Mouse (Mus musculus): Measurements from ENCODE around the gene Npb. TPM values are rescaled to one million over a fixed set of nuclear protein-coding genes. Genes with fewer than 3 reads are reported as not detected.

Npb gene
- polyA plus RNA-seq, 1 experiment from 2014 or later, result 0.59 TPM

DNA sequence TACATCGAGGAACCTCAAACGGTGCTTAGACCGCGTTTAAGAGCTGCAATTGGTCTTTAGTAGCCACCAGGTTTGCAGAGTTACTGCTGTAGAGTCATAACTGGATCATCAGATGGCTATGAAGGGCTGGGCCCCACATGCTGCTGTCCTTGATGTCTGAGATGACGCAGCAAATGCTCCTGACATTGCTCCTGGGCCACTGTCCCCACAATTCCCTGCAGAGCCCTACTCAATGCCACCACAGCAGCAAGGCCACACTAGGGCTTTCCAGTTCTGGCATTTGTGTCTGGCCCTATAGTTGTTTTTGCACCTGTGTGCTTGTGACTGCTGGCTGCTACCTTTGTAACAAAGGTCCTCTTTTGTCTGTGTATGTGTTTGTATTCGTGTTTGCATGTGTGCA lies 14.5 kb downstream of the Npb start:
- H3K27me3 ChIP-seq, result no peaks in the 10 kb centered on the region
- ChIA-PET POLR2A (interaction anchor here (0.9 to 1.5 kb wide), 2 partner anchors 38 to 163 kb away, joined by 3 to 4 read pairs; no protein-coding TSS in a partner anchor), CTCF (interaction anchor here (1.3 to 1.4 kb wide), 2 partner anchors 40 to 154 kb away, joined by 3 to 4 read pairs; no protein-coding TSS in a partner anchor)
- TF ChIP-seq CTCF (IDR thresholded peaks at IDR 0.05), result no peak
- ATAC-seq (no peak), DNase-seq (ENCODE audit: low read depth, low spot score) (no peak)
- in situ Hi-C loops (cut with MboI; ENCODE audit: low pct_unique_long_range_greater_than_20kb), result no loop called here

DNA sequence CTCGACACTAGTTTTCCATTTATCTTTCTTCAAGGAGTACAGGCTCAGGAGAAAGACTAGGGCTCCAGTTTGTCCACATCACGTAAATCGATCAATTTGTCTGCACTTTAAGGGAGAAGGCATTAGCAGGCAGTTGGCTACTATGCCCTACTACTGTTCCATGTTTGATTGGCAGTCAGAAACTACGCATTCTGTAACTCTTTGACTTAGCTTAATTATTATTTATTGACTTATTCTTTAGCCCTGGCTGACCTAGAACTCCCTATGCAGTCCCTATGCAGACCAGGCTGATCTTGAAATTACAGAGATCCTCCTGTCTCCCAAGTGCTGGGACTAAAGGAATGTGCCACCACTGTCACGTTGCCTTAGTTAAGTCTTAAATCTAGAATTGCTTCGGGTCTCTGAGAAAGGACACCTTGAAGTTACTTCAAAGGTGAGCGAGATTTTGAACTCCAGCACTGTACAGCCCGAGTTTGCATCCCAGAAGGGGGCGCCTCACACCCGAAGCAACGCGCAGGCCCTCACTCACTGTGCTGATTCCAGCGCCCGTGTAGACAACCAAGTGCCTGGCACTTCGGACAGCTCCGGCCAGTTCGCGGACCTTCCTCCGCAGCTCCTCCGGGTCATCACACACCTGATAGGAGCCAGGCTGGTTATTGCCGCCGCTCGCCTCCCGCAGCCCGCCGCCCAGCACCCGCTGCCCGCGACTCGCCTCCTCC lies 15.8 kb downstream of the Npb start:
- no peak for TF ChIP-seq CTCF (IDR thresholded peaks at IDR 0.05)
- ChIA-PET CTCF (interaction anchor here (0.6 to 1.8 kb wide), 6 partner anchors 9 to 152 kb away, joined by 3 to 10 read pairs (median 3); partner anchors contain the start of genes Cenpx, Lrrc45, Mafg and Pycr1), POLR2A (interaction anchor here (0.7 to 1.6 kb wide), 4 partner anchors 9 to 134 kb away, joined by 3 to 5 read pairs (median 4); partner anchors contain the start of gene Mafg)
- DNase-seq (ENCODE audit: low read depth, low spot score), result no peak
- in situ Hi-C loops (cut with MboI; ENCODE audit: low pct_unique_long_range_greater_than_20kb), result no loop called here
- peak; percentile 74 for ATAC-seq
- no peaks in the 10 kb centered on the region for H3K27me3 ChIP-seq

DNA sequence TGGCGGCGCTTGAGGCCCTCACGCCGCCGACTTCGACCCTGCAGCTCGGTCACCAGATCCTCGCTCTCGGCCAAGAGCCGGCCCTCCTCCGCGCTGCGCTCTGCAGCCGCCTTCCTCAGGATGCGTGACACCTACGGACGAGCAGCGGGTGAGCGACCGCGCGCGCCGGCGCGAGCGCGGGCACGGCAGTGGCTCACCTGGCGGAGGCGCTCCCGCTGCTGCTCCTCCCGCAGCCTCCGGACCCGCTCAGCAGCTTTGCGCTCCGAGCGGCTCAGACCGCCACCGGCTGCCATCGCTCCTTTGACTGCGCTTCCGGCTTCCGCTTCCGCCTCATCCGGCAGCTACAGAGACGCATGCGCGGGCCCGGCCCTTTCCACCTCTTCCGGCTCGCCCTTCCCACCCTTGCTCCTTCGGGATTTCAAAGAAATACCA lies 16.4 kb downstream of the Npb start:
- H3K27me3 ChIP-seq, result no peaks in the 10 kb centered on the region
- ChIA-PET CTCF (interaction anchor here (1.0 to 1.8 kb wide), 3 partner anchors 19 to 101 kb away, joined by 3 to 10 read pairs (median 3); partner anchors contain the start of gene Pycr1), POLR2A (interaction anchor here (0.8 to 1.6 kb wide), 2 partner anchors 9 to 135 kb away, joined by 3 to 5 read pairs; partner anchors contain the start of gene Mafg)
- no peak for TF ChIP-seq CTCF (IDR thresholded peaks at IDR 0.05)
- no peak for DNase-seq (ENCODE audit: low read depth, low spot score)
- in situ Hi-C loops (cut with MboI; ENCODE audit: low pct_unique_long_range_greater_than_20kb), result loop anchor here (5.0 kb wide), 1 partner anchor 88 kb away; the partner anchor contains the start of genes Cenpx and Lrrc45
- peak; percentile 47 for ATAC-seq

GRCm38 (mm10) chr11:120625152-120625775 lies 17.0 kb downstream of the Npb start, which contains the start of gene Sirt7:
TSS of gene Sirt7 (minus strand) at chr11:120625240.
- ATAC-seq (no peak), DNase-seq (ENCODE audit: low read depth, low spot score) (no peak)
- ChIA-PET POLR2A (no interaction called here), CTCF (interaction anchor here (1.0 to 1.4 kb wide), 2 partner anchors 34 to 100 kb away, joined by 3 read pairs; no protein-coding TSS in a partner anchor)
- no peaks in the 10 kb centered on the region for H3K27me3 ChIP-seq
- in situ Hi-C loops (cut with MboI; ENCODE audit: low pct_unique_long_range_greater_than_20kb), result loop anchor here (5.0 kb wide), 1 partner anchor 87 kb away; the partner anchor contains the start of genes Cenpx and Lrrc45
- TF ChIP-seq CTCF (IDR thresholded peaks at IDR 0.05), result no peak

GRCm38 (mm10) chr11:120626785-120627467 lies 18.6 kb downstream of the Npb start:
- H3K27me3 ChIP-seq, result no peaks in the 10 kb centered on the region
- ChIA-PET POLR2A (interaction anchor here (0.6 to 0.8 kb wide), 2 partner anchors 13 to 105 kb away, joined by 4 to 6 read pairs; no protein-coding TSS in a partner anchor), CTCF (interaction anchor here (1.1 kb wide), 1 partner anchor 173 kb away, joined by 3 read pairs; no protein-coding TSS in a partner anchor)
- no peak for TF ChIP-seq CTCF (IDR thresholded peaks at IDR 0.05)
- DNase-seq (ENCODE audit: low read depth, low spot score), result no peak
- in situ Hi-C loops (cut with MboI; ENCODE audit: low pct_unique_long_range_greater_than_20kb), result loop anchor here (5.0 kb wide), 1 partner anchor 85 kb away; the partner anchor contains the start of genes Cenpx and Lrrc45
- ATAC-seq, result no peak

DNA sequence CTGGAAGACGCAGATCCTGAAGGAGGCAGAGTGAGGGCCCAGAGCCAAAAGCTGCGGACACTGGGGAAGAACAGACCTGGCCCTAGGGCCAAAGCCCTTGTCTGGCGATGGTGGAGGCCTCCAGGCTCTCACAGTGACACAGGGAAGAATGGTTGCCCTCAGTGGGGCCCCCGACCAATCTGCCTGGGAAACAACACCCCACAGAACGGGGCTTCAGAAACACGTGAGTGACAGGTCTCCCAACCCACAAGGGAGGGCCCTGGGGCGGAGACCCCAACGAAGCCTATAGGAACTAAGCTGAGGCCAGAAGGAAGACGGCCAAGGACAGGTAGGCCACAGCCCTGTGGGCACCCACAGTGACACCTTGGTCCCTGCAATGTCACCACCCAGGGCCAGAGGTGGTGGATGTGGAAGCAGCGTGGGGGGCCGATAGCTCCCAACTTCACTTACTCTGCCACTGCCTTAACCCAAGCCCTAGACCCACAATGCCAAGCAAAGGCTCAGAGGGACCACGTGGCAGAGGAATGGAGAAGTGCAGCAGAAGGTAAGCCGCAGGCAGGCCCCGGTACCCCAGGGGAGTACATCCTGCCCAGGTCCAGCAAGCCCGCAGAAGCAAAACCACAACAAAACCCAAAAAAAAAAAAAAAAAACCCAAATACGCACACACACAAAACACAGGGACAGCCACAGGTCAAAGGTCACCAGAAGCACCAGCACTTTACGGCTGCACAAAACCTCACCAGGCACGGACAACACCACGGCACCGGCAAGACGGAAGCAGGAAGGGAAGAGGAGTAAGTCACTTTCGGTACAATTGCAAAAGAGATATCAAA lies 19.4 kb downstream of the Npb start:
- CTCF ChIA-PET, result no interaction called here
- POLR2A ChIA-PET, result interaction anchor here (0.6 kb wide), 1 partner anchor 106 kb away, joined by 6 read pairs; no protein-coding TSS in a partner anchor
- in situ Hi-C loops (cut with MboI; ENCODE audit: low pct_unique_long_range_greater_than_20kb), result loop anchor here (5.0 kb wide), 1 partner anchor 85 kb away; the partner anchor contains the start of genes Cenpx and Lrrc45
- no peak for ATAC-seq
- no peak for DNase-seq (ENCODE audit: low read depth, low spot score)
- no peaks in the 10 kb centered on the region for H3K27me3 ChIP-seq
- TF ChIP-seq CTCF (IDR thresholded peaks at IDR 0.05), result no peak

- no peak for DNase-seq (ENCODE audit: low read depth, low spot score)
- no peak for TF ChIP-seq CTCF (IDR thresholded peaks at IDR 0.05)
- ChIA-PET CTCF (interaction anchor here (2.6 kb wide), 1 partner anchor 148 kb away, joined by 6 read pairs; no protein-coding TSS in a partner anchor), POLR2A (interaction anchor here (0.6 to 0.9 kb wide), 2 partner anchors 48 to 155 kb away, joined by 3 to 4 read pairs; no protein-coding TSS in a partner anchor)
- no peaks in the 10 kb centered on the region for H3K27me3 ChIP-seq
- ATAC-seq, result no peak
- in situ Hi-C loops (cut with MboI; ENCODE audit: low pct_unique_long_range_greater_than_20kb), result loop anchor here (5.0 kb wide), 1 partner anchor 84 kb away; the partner anchor contains the start of genes Cenpx and Lrrc45
These were observed 20.5 kb downstream of the Npb start for GRCm38 (mm10) chr11:120628601-120629340.

DNA sequence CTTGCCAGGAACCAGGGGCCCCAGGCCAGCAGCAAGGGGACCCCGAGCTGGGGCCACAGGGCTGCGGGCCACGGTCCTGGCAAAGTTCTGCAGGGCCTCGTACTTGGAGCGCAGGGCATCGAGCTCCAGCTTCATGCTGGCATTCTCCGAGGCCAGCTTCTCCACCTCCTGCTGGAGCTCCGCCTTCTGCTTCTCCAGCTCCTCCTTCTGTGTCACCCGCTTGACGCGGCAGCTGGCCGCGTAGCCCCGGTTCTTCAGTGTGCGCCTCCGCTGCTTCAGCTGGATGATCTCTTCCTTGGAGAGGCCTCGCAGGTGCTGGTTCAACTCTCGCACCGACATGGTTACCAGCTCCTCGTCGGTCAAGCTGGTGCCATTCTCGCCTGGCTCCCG lies 21.1 kb downstream of the Npb start:
- ChIA-PET CTCF (interaction anchor here (2.6 kb wide), 1 partner anchor 147 kb away, joined by 6 read pairs; no protein-coding TSS in a partner anchor), POLR2A (interaction anchor here (0.6 to 0.9 kb wide), 3 partner anchors 45 to 54 kb away, joined by 3 to 6 read pairs (median 3); no protein-coding TSS in a partner anchor)
- H3K27me3 ChIP-seq, result no peaks in the 10 kb centered on the region
- no peak for TF ChIP-seq CTCF (IDR thresholded peaks at IDR 0.05)
- DNase-seq (ENCODE audit: low read depth, low spot score) (no peak), ATAC-seq (no peak)
- in situ Hi-C loops (cut with MboI; ENCODE audit: low pct_unique_long_range_greater_than_20kb), result loop anchor here (5.0 kb wide), 1 partner anchor 83 kb away; the partner anchor contains the start of genes Cenpx and Lrrc45

All from Patski (cell line).